Mouse (Mus musculus) gonadal fat pad, adult 2 months (tissue): ENCODE measurements around the gene Marveld1. TPM values are rescaled to one million over a fixed set of nuclear protein-coding genes. Genes with fewer than 3 reads are reported as not detected.

Experiments used
- DNase-seq: peaks from one replicate; pipeline ENCODE4 v3.0.0-alpha.2; 2012; ENCODE audit warnings: low read depth
- polyA plus RNA-seq: library from polyadenylated mRNA; depleted of rRNA; stranded (reverse); fragments of >200 nt; gene quantifications from 2 replicates; pipeline ENCODE4 v1.2.3, GENCODE M21; 2012; rRNA removed

Marveld1 gene
- polyA plus RNA-seq, result 58.9 and 67.2 TPM in 2 replicates

- no peak for DNase-seq
These were observed at the start of gene Marveld1 for GRCm38 (mm10) chr19:42147170-42147768. TSS of gene Marveld1 (plus strand) at chr19:42147400.

- DNase-seq, result no peak
These were observed 47.8 kb upstream of the Marveld1 start for GRCm38 (mm10) chr19:42099406-42099805.

DNA sequence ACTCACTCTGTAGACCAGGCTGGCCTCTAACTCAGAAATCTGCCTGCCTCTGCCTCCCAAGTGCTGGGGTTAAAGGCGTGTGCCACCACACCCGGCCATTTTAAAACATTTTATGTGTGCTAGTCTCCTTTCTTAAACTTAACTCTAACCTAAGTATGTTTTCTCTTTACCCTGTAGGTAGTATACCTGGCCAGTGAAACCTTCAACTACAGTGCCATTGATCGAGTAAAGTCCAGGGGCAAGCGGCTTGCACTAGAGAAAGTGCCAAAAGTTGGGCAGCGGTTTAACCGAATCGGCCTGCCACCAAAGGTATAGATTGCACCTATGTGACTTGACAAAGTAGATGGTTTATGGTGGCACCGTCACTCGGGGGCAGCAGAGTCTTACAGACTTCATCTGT, 42.5 kb upstream of the Marveld1 start:
- DNase-seq, result no peak

DNA sequence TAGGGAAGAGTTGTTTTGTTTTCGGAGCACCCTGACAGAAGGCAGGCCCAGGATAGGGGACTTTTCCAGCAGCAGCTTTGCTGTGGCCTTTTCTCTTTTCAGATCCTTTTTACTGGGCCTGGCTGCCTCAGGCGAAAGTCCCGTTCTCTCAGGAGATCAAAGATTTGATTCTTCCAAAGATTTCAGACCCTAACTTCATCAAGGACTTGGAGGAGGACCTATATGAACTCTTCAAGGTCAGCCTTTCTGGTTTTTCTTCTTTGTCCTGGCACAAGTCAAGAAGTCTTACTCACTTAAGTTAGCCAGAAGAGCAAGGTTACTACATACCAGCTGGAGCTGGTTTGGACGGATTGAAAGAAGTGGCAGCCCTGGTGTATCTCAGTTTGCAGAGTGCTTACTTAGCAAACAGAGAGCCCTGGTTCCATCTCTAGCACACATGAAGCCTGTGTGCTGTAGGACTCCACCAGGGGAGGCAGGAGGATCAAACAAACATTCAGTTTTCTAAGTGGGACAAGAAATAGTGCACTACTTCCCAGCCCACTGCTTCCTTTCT, 31.3 kb upstream of the Marveld1 start:
- DNase-seq, result no peak

DNA sequence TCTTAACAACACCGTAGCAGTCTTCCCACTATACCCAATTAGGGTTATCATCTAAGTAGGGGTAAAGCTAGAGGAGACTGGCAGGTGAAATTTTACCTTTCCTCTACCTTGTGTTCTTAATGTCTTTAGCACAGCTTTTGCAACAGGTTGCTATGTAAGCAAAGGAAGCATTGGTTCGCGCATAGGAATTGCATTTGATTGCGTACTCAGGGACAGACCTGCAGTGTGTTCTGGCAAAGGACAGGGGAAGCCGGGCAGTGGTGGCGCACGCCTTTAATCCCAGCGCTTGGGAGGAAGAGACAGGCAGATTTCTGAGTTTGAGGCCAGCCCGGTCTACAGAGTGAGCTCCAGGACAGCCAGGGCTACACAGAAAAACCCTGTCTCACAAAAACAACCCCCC, 29.1 kb upstream of the Marveld1 start:
- no peak for DNase-seq

DNA sequence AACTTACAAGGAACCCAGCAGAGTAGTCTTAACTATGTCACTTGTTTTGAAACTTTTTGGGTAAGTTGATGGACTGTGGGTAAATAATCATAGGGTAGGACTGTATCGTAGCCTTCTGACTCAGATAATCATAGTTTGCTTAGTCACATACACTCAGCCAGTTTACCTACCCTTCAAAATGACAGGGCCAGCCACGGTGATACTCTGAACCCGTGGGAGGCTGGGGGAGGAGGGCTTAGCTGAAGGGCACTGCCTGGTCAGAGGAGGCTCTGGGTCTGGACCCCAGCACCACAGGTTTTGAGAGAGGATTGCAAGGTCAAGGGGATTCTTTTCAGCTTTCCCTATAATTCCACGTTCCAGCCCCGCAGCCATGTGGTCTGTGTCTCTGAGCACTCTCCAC, 28.6 kb upstream of the Marveld1 start:
- no peak for DNase-seq

- DNase-seq, result no peak
These were observed 26.7 kb upstream of the Marveld1 start for GRCm38 (mm10) chr19:42120451-42120850.

- no peak for DNase-seq
These were observed 22.5 kb upstream of the Marveld1 start for GRCm38 (mm10) chr19:42124684-42125083.

DNA sequence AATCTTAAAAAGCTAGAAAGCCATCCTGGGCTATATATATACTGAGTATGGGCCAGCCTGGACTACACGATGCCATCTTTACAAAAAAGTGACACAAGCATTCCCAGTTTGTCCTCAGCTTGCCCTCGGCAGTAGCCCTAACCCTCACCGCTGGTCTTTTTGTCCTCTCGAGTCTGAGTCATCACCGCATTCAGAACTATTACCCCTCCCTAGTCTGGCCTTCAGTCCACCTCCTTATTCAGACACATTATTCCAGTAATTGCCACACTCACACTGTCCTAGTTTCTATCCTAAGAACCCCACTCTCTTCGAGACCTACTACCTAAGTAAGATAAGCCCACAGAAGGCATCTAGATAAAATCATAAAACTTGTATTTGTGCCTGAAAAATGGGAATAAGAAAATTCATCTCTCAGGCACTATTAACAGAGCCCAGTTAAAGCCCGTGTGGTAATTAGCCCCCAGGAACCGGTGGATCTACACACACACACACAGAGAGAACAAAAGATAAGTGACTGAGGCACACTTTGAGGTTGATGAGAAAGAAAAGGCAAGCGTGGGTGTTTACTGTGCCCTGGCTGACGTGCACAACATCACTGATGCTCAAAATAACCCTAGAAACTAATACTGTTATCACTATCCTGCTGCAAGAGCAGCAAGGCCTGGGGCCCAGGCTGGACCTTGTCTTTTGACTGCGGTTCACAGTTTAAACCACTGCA, 21.5 kb upstream of the Marveld1 start:
- DNase-seq, result no peak

- no peak for DNase-seq
These were observed 21.0 kb upstream of the Marveld1 start for GRCm38 (mm10) chr19:42126219-42126605.

- DNase-seq, result no peak
These were observed 20.2 kb upstream of the Marveld1 start for GRCm38 (mm10) chr19:42127024-42127423.

DNA sequence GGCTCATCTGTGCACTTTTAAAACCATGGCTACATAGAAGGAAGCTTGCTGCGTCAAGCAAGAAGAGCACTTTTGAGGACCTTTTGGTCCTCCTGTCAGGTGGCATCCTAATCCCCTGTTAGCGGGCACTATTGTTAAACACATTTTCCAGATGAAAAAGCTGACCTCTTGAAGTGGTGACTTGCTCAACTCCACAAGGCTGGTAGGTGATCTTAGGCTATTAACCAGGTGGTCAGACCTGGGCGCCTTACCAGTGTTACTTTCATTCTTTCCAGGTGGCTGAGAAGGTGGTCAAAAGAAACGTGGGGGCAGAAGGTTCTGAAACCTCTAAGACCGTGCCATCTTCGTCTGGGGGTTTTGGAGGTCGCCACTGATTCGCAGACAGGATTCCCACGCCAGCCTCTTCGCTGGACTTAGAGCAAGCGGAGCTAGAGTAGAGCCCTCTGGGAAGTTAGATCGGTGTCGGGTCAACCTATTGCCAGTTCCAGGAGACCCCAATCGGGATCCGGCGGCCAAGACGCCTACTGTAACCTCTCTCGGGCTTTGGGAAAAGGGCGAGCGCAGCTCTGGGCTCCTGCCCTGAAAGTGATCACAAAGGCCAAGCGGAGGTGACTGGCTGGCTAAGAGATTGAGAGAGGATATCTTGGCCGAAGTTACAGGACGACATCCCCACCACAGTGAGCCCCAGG, 19.0 kb upstream of the Marveld1 start:
- DNase-seq, result no peak

GRCm38 (mm10) chr19:42128787-42129508, 18.3 kb upstream of the Marveld1 start, which contains the start of gene Avpi1:
TSS of gene Avpi1 (minus strand) at chr19:42129059.
- DNase-seq, result no peak

GRCm38 (mm10) chr19:42129509-42130293, 17.5 kb upstream of the Marveld1 start:
- DNase-seq, result no peak

GRCm38 (mm10) chr19:42130294-42130606, 16.9 kb upstream of the Marveld1 start:
- no peak for DNase-seq

- DNase-seq, result no peak
These were observed 16.1 kb upstream of the Marveld1 start for GRCm38 (mm10) chr19:42131101-42131500.

DNA sequence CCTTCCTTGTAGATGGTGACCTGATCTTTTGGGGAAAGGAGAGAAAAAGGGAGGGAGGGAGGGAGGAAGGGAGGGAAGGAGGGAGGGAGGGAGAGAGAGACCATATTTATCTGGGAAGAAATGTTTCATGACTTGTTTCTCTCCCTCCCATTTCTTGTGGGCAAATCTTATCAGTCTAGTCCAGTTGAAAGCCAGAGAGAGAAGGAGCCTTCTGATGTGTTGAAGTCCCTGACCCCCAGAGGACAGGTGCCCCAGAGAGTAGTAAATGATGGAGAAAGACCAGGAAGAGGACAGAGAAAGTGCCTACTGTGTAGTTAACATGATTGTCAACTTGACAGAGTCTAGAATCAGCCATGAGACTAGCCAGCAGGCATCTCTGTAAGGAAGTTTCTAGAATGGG, 12.1 kb upstream of the Marveld1 start:
- no peak for DNase-seq

DNA sequence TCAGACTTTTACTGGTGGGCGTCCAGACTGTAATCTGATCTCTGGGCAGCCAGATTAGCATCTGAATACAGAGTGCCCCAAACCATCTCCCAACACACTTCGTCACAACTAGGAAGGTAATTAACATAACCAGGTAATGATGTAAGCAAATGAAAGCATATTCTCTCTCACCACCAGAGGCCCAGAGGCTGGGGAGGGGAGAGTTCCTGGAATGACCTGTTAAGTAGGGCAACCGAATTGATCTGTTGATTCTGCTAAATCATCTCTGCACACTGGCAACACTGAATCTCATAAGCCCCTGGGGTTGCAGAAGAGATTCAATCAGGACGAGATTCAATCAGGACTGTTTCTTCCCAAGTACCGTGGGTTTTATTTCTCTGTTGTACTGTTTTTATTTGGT, 11.1 kb upstream of the Marveld1 start:
- no peak for DNase-seq

- no peak for DNase-seq
These were observed 10.0 kb upstream of the Marveld1 start for GRCm38 (mm10) chr19:42137167-42137672.

- DNase-seq, result no peak
These were observed 8.5 kb upstream of the Marveld1 start for GRCm38 (mm10) chr19:42138517-42139285.
